Mouse (Mus musculus) kidney, embryonic 14.5 days (tissue): ENCODE data around the gene Phf5a. TPM values are rescaled to one million over a fixed set of nuclear protein-coding genes. Genes with fewer than 3 reads are reported as not detected.

Experiments
- ATAC-seq: fragments of 200-750 bp; cut with Nextera tagmentation; 2 replicates; pipeline ENCODE4 v1.8.0; 2017; ENCODE audit warnings: moderate number of reproducible peaks, mild to moderate bottlenecking, moderate TSS enrichment, moderate library complexity; ENCODE audit not compliant: low FRiP score, low TSS enrichment
- H3K27ac ChIP-seq: fragments of 300-500 bp; sonication (generic); 2 replicates; pipeline ENCODE4 v1.5.1; 2014; ENCODE audit warnings: low read depth, mild to moderate bottlenecking, low read length, moderate library complexity, mixed read lengths
- H3K27me3 ChIP-seq: fragments of 300-500 bp; sonication (generic); 2 replicates; pipeline ENCODE4 v1.6.1; 2014; ENCODE audit warnings: mild to moderate bottlenecking, low read length; ENCODE audit not compliant: control insufficient read depth, insufficient read depth
- H3K36me3 ChIP-seq: fragments of 300-500 bp; sonication (generic); 2 replicates; pipeline ENCODE4 v1.6.1; 2014; ENCODE audit warnings: low read length, mixed read lengths; ENCODE audit not compliant: control insufficient read depth, insufficient read depth
- H3K4me1 ChIP-seq: fragments of 300-500 bp; sonication (generic); 2 replicates; pipeline ENCODE4 v1.6.1; 2014; ENCODE audit warnings: low read length, mixed read lengths; ENCODE audit not compliant: control insufficient read depth, insufficient read depth
- H3K4me2 ChIP-seq: fragments of 300-500 bp; sonication (generic); replicated peaks from 2 replicates; pipeline ENCODE4 v1.6.1; 2014; ENCODE audit warnings: low read depth, mild to moderate bottlenecking, low read length
- H3K4me3 ChIP-seq: fragments of 300-500 bp; sonication (generic); 2 replicates; pipeline ENCODE4 v1.5.1; 2014; ENCODE audit warnings: mild to moderate bottlenecking, low read length
- H3K9ac ChIP-seq: fragments of 300-500 bp; sonication (generic); 2 replicates; pipeline ENCODE4 v1.6.1; 2014; ENCODE audit warnings: low read depth, mild to moderate bottlenecking, low read length, moderate library complexity
- H3K9me3 ChIP-seq: fragments of 300-500 bp; sonication (generic); 2 replicates; pipeline ENCODE4 v1.6.1; 2016; ENCODE audit warnings: low read length; ENCODE audit not compliant: control insufficient read depth
- WGBS: fragments of 180-500 bp; shearing (Covaris S2); extraction: QIAGEN DNeasy Blood & Tissue Kit; methylation state at CpG from one replicate; pipeline ENCODE4 v1.1.7; 2014; 5-methylcytosine and 5-hydroxymethylcytosine counted together
- polyA plus RNA-seq: library from polyadenylated mRNA; unstranded; fragments of >200 nt; fragmentation: Nextera tagmentation; extraction: Ambion mirVana; gene quantifications from 2 replicates; pipeline ENCODE4 v1.2.1, GENCODE M21; 2014

The Phf5a gene
- polyA plus RNA-seq, 1 experiment from 2014 or later, result 192 TPM

- Histone ChIP-seq H3K9ac (no peak overlapping the region), H3K27ac (no peak overlapping the region), H3K4me1 (no peaks in the 10 kb centered on the region), H3K9me3 (no peaks in the 10 kb centered on the region), H3K4me2 (no peak overlapping the region), H3K27me3 (no peaks in the 10 kb centered on the region), H3K4me3 (no peak overlapping the region), H3K36me3 (peaks cover 53% of the 10 kb centered on the region)
- no peak for ATAC-seq
- WGBS, result 95% methylated on average over 7 of the region's 7 CpGs
Measured at GRCm38 (mm10) chr15:81864238-81864637, 7.5 kb downstream of the Phf5a start.

GRCm38 (mm10) chr15:81860471-81861135 is 11.1 kb downstream of the Phf5a start:
- no peaks in the 10 kb centered on the region for H3K9me3 ChIP-seq
- H3K4me3 ChIP-seq, result peak overlapping the region; percentile 92; the same call in 1 of the 2 replicates
- peaks cover 17% of the 10 kb centered on the region for H3K36me3 ChIP-seq
- H3K27me3 ChIP-seq, result no peaks in the 10 kb centered on the region
- ATAC-seq, result no peak
- H3K9ac ChIP-seq, result no peak overlapping the region
- no peaks in the 10 kb centered on the region for H3K4me1 ChIP-seq
- peak overlapping the region; percentile 91; the same call in 1 of the 2 replicates for H3K4me2 ChIP-seq
- 42% methylated on average over 8 of the region's 8 CpGs for WGBS
- H3K27ac ChIP-seq, result peak overlapping the region; percentile 25; the same call in 1 of the 2 replicates

- peak; percentile 82 for ATAC-seq
- no peaks in the 10 kb centered on the region for H3K9me3 ChIP-seq
- 0 out of 2 replicates have a peak, but pooled peaks cover 6% of the 10 kb centered on the region for H3K4me1 ChIP-seq
- peak overlapping the region; percentile 91 for H3K9ac ChIP-seq
- WGBS, result under 1% methylated on average over 39 of the region's 39 CpGs
- peak overlapping the region; percentile 92 for H3K4me3 ChIP-seq
- H3K27me3 ChIP-seq, result no peaks in the 10 kb centered on the region
- H3K36me3 ChIP-seq, result peaks cover 9% of the 10 kb centered on the region; the same call in 1 of the 2 replicates
- H3K4me2 ChIP-seq, result peak overlapping the region; percentile 91
- H3K27ac ChIP-seq, result peak overlapping the region; percentile 97
Measured at GRCm38 (mm10) chr15:81859330-81860255, 12.1 kb downstream of the Phf5a start.

GRCm38 (mm10) chr15:81858517-81859329 is 13.0 kb downstream of the Phf5a start, which contains the start of gene Tob2:
TSS of gene Tob2 (minus strand) at chr15:81858796.
- Histone ChIP-seq H3K27me3 (no peaks in the 10 kb centered on the region), H3K36me3 (peaks cover under 1% of the 10 kb centered on the region; the same call in 1 of the 2 replicates), H3K9me3 (no peaks in the 10 kb centered on the region), H3K4me2 (peak within 1 kb of the TSS; percentile 91), H3K27ac (peak within 1 kb of the TSS; percentile 97), H3K9ac (peak within 1 kb of the TSS; percentile 91), H3K4me1 (0 out of 2 replicates have a peak, but pooled peaks cover 6% of the 10 kb centered on the region), H3K4me3 (peak within 1 kb of the TSS; percentile 92)
- WGBS, result under 1% methylated on average over 44 of the region's 44 CpGs
- ATAC-seq, result peak; percentile 22

GRCm38 (mm10) chr15:81858138-81858516 is 13.6 kb downstream of the Phf5a start:
- Histone ChIP-seq H3K27ac (peak overlapping the region; percentile 97), H3K27me3 (no peaks in the 10 kb centered on the region), H3K36me3 (no peaks in the 10 kb centered on the region; the same call in 1 of the 2 replicates), H3K9me3 (no peaks in the 10 kb centered on the region), H3K9ac (peak overlapping the region; percentile 91), H3K4me3 (peak overlapping the region; percentile 92), H3K4me2 (peak overlapping the region; percentile 91), H3K4me1 (0 out of 2 replicates have a peak, but pooled peaks cover 6% of the 10 kb centered on the region)
- WGBS, result 0% methylated on average over 23 of the region's 23 CpGs
- ATAC-seq, result peak; percentile 32

GRCm38 (mm10) chr15:81857724-81858116 is 14.0 kb downstream of the Phf5a start:
- Histone ChIP-seq H3K4me2 (peak overlapping the region; percentile 91), H3K9ac (peak overlapping the region; percentile 91), H3K4me3 (peak overlapping the region; percentile 92), H3K27me3 (no peaks in the 10 kb centered on the region), H3K4me1 (0 out of 2 replicates have a peak, but pooled peaks cover 6% of the 10 kb centered on the region), H3K36me3 (peaks cover 1% of the 10 kb centered on the region; the same call in 1 of the 2 replicates), H3K27ac (peak overlapping the region; percentile 97), H3K9me3 (no peaks in the 10 kb centered on the region)
- WGBS, result under 1% methylated on average over 33 of the region's 33 CpGs
- ATAC-seq, result 0 out of 2 replicates have a peak, but pooled peaks have one; percentile 22

GRCm38 (mm10) chr15:81856938-81857723 is 14.6 kb downstream of the Phf5a start:
- 0 out of 2 replicates have a peak, but pooled peaks cover 6% of the 10 kb centered on the region for H3K4me1 ChIP-seq
- H3K4me3 ChIP-seq, result peak overlapping the region; percentile 92
- peak overlapping the region; percentile 91 for H3K4me2 ChIP-seq
- under 1% methylated on average over 14 of the region's 14 CpGs for whole genome bisulfite sequencing
- H3K36me3 ChIP-seq, result peaks cover 7% of the 10 kb centered on the region
- peak overlapping the region; percentile 97; the same call in 1 of the 2 replicates for H3K27ac ChIP-seq
- H3K9ac ChIP-seq, result peak overlapping the region; percentile 91
- no peaks in the 10 kb centered on the region for H3K9me3 ChIP-seq
- no peak for ATAC-seq
- no peaks in the 10 kb centered on the region for H3K27me3 ChIP-seq
